Mouse (Mus musculus) B cell, adult 2 months (primary cell): ENCODE measurements around the gene Olfr1415.
"Not testable (repeated sequence)": the region's sequence is repeated elsewhere in the genome, so short reads cannot be mapped to it uniquely, and the experiment has no call there.

ENCODE experiments used
- DNase-seq, 2 experiments: peaks; one replicate each; pipeline ENCODE4 v3.0.0; 2022

Olfr1415 gene

GRCm38 (mm10) chr1:92496001-92496400 is at the start of gene Olfr1415:
Gene Olfr1415, minus strand, starts transcription at chr1:92496101.
- no peak for DNase-seq

- no peak for DNase-seq
Observed at GRCm38 (mm10) chr1:92539071-92539470, 43.2 kb upstream of the Olfr1415 start.

- no peak for DNase-seq
Observed at GRCm38 (mm10) chr1:92536972-92537371, 41.1 kb upstream of the Olfr1415 start.

- DNase-seq, result no peak
Observed at GRCm38 (mm10) chr1:92523764-92524163, 27.9 kb upstream of the Olfr1415 start.

GRCm38 (mm10) chr1:92521376-92521775 is 25.5 kb upstream of the Olfr1415 start:
- no peak for DNase-seq

GRCm38 (mm10) chr1:92519046-92519445 is 23.1 kb upstream of the Olfr1415 start:
- DNase-seq, result no peak

GRCm38 (mm10) chr1:92518561-92518960 is 22.7 kb upstream of the Olfr1415 start, which contains the start of gene Olfr1414:
Gene Olfr1414, minus strand, starts transcription at chr1:92518661.
- no peak for DNase-seq

GRCm38 (mm10) chr1:92515390-92515789 is 19.5 kb upstream of the Olfr1415 start:
- DNase-seq, result no peak

GRCm38 (mm10) chr1:92511646-92512045 is 15.7 kb upstream of the Olfr1415 start:
- not testable (repeated sequence) for DNase-seq

- DNase-seq, result no peak
Observed at GRCm38 (mm10) chr1:92485013-92485412, 10.9 kb downstream of the Olfr1415 start, which contains the start of gene Olfr1416. Gene Olfr1416, minus strand, starts transcription at chr1:92485113.

GRCm38 (mm10) chr1:92474066-92474578 is 21.8 kb downstream of the Olfr1415 start:
- no peak for DNase-seq

GRCm38 (mm10) chr1:92473165-92474041 is 22.5 kb downstream of the Olfr1415 start, which contains the start of gene Ndufa10:
Gene Ndufa10, minus strand, starts transcription at chr1:92473860.
- DNase-seq, result peak; percentile 98

- DNase-seq, result no peak
Observed at GRCm38 (mm10) chr1:92468891-92469290, 27.0 kb downstream of the Olfr1415 start.

GRCm38 (mm10) chr1:92458416-92458815 is 37.5 kb downstream of the Olfr1415 start:
- DNase-seq, result no peak

- DNase-seq, result no peak
Observed at GRCm38 (mm10) chr1:92457758-92458157, 38.1 kb downstream of the Olfr1415 start.

GRCm38 (mm10) chr1:92453751-92454445 is 42.0 kb downstream of the Olfr1415 start:
- no peak for DNase-seq

GRCm38 (mm10) chr1:92448293-92448692 is 47.6 kb downstream of the Olfr1415 start:
- DNase-seq, result no peak

- no peak for DNase-seq
Observed at GRCm38 (mm10) chr1:92441453-92442063, 54.3 kb downstream of the Olfr1415 start.

- no peak for DNase-seq
Observed at GRCm38 (mm10) chr1:92440066-92440750, 55.7 kb downstream of the Olfr1415 start.
